Mouse (Mus musculus) heart, postnatal 10 days (tissue): ENCODE data around the gene Vmn1r39. TPM values are rescaled to one million over a fixed set of nuclear protein-coding genes. Genes with fewer than 3 reads are reported as not detected.
A peak's percentile ranks its signal among the peaks of the same experiment; 100 is the strongest.
"Not testable (repeated sequence)": the region's sequence is repeated elsewhere in the genome, so short reads cannot be mapped to it uniquely, and the experiment has no call there.

Experiments used
- DNase-seq, 2 experiments: peaks; one replicate each; pipeline ENCODE4 v3.0.0; 2021
- intact Hi-C: fragments of 180-260 bp; cut with DNase I; formaldehyde crosslinking; loops from one replicate; pipeline ENCODE4 v1.15.1; 2025
- total RNA-seq, 2 experiments: library from RNA; stranded (reverse); gene quantifications; 2 replicates each; pipeline ENCODE4 v1.2.3; 2021

Gene Vmn1r39
- total RNA-seq: not detected

DNA sequence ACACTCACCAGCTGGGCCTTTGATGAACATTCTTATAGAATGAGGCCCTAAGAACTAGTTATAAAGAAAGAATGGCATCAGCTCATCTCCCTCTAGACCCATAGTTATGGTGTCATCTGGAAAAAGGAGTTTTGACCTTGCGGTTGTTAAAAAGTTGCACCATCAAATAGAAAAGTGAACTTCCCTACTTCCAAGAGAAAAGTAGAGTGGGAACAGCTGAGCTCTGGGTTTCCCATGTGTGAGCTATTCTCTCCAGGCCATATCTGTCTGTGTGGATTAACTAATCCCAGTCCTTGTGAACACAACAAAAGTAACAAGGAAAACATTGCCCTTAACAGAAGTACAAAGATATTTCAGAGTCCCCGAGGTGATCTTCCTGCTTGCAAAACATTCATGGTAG lies at the start of gene Vmn1r39:
Gene Vmn1r39, minus strand, starts transcription at position 101 of the 400 bp plus-strand sequence.
- intact Hi-C loops: no loop called here
- no peak for DNase-seq

DNA sequence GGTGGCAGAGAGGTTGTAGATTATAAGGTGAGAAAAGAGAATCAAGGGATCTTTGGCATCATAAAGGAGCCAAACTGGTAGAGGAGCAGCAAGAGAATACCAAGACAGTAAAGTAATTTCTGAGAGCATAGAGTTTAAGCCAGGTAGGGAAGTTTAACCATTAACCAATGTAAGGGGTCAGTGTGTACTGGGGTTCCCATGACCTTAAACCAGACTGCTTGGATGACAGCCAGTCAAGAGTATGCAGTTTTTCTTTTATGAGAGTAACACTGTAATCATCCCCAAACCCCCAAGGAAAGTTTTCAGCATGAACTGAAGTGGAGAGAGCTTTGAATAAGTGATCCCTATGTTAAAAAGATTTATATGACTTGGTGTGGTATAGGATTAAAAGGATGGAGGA lies 49.0 kb upstream of the Vmn1r39 start:
- intact Hi-C loops: no loop called here
- DNase-seq: no peak

DNA sequence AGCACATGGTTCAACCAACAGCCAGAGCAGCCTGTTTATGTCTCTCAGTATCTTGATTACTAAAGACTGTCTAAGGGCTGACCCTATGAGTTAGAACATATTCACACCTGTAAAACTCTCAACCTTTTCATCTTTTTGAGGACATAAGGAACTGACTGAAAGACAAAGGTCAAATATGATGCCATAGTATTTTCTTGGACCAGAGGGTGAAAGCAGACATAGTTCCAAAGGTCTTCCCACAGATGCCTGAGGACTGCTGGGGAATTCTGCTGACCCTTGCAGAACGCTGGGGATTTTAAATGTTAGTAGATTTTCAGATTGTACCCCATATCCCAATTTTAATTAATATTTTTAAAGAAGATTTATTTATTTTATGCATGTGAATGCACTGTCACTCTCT lies 47.9 kb upstream of the Vmn1r39 start:
- intact Hi-C loops: no loop called here
- no peak for DNase-seq

DNA sequence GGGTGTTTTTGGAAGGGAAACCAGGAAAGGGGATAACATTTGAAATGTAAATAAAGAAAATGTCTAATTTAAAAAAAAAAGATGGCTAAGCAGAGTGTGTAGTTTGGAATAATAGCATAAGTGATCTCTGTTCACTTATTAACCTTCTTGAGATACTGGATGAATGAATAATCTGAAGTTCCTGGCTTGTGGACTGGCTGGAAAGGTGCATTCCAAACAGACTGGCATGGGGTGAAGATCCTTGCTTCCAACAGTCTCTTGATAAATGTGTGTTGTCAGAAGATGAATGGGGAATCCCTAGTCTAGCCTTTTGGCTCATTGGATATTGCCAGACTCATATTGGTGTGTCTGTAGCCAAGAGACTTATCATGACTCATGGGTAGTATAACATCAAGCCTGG lies 45.8 kb upstream of the Vmn1r39 start:
- intact Hi-C loops: no loop called here
- DNase-seq: no peak

- intact Hi-C loops: no loop called here
- no peak for DNase-seq
Observed at GRCm38 (mm10) chr6:66848936-66849335, 38.5 kb upstream of the Vmn1r39 start.

- peak; percentile 19 to 46 for DNase-seq
- intact Hi-C loops: loop anchor here (1.0 to 5.0 kb wide), 3 partner anchors 115 to 318 kb away; partner anchors contain the start of gene Gadd45a
Observed at GRCm38 (mm10) chr6:66840631-66841030, 30.2 kb upstream of the Vmn1r39 start.

- intact Hi-C loops: no loop called here
- DNase-seq: no peak
Observed at GRCm38 (mm10) chr6:66836932-66837331, 26.5 kb upstream of the Vmn1r39 start.

GRCm38 (mm10) chr6:66806311-66806710 lies 4.1 kb downstream of the Vmn1r39 start:
- intact Hi-C loops: no loop called here
- no peak for DNase-seq

- intact Hi-C loops: no loop called here
- no peak for DNase-seq
Observed at GRCm38 (mm10) chr6:66805713-66806112, 4.7 kb downstream of the Vmn1r39 start.

DNA sequence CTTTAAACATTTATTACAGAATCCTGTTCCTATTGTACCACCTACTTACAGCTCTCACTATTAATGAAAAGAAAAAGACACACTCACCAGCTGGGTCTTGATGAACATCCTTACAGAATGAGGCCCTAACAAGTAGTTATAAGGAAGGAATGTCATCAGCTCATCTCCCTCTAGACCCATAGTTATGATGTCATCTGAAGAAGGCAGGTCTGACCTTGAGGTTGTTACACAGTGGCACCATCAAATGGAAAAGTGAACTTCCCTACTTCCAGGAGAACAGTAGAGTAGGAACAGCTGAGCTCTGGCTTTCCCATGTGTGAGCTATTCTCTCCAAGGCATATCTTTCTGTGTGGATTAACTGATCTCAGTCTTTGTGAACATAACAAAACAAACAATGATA lies 27.9 kb downstream of the Vmn1r39 start, which contains the start of gene Vmn1r38:
Gene Vmn1r38, minus strand, starts transcription at position 101 of the 400 bp plus-strand sequence.
- DNase-seq, intact Hi-C loops: not testable (repeated sequence)

Other genes starting within 250 kb of the Vmn1r39 start
- gene Vmn1r33, start 192.3 kb downstream of the Vmn1r39 start, total RNA-seq: not detected
- gene Vmn1r34, start 166.7 kb downstream of the Vmn1r39 start, total RNA-seq: not detected
- not detected for gene Vmn1r35, start 124.7 kb downstream of the Vmn1r39 start, total RNA-seq
- gene Vmn1r36, start 91.4 kb downstream of the Vmn1r39 start, total RNA-seq: not detected
- gene Vmn1r37, start 81.2 kb downstream of the Vmn1r39 start, total RNA-seq: not detected
- gene Vmn1r38, start 28.0 kb downstream of the Vmn1r39 start, total RNA-seq: not detected
- gene Gng12, start 85.8 kb upstream of the Vmn1r39 start, total RNA-seq: 10 to 100 TPM; 63.9 to 66.8 TPM
- 10 to 100 TPM; 16.8 to 19.3 TPM for gene Gadd45a, start 226.8 kb upstream of the Vmn1r39 start, total RNA-seq